Comparison of ENCODE assay signal across 8 mouse cellular contexts in genomic region chr5:28316722-28317245, GRCm38 (mm10). TPM values are rescaled to one million over a fixed set of nuclear protein-coding genes. Genes with fewer than 3 reads are reported as not detected.
A peak's percentile ranks its signal among the peaks of the same experiment; 100 is the strongest.
DNase-seq lines count a peak whose midpoint lies in the region; ATAC-seq lines count a peak whose summit lies in the region.

Gene Rbm33 (plus strand): TSS chr5:28317121.

- peak; percentile 88 for ATAC-seq in heart, embryonic 13.5 days (ENCODE audit: extremely low read depth, insufficient number of reproducible peaks, low FRiP score, low TSS enrichment)
- ATAC-seq in liver, embryonic 12.5 days = peak; percentile 90
- peak; percentile 89 for ATAC-seq in stomach, embryonic 15.5 days (ENCODE audit: insufficient read depth, low FRiP score, low read depth)

- peak within 1 kb of the TSS; percentile 76 for H3K4me3 ChIP-seq in brown adipose tissue, adult 24 weeks (ENCODE audit: insufficient read depth, low read depth, low read length)
- H3K4me3 ChIP-seq in heart, embryonic 13.5 days = peak within 1 kb of the TSS; percentile 92
- peak within 1 kb of the TSS; percentile 100 for H3K4me3 ChIP-seq in liver, embryonic 12.5 days
- H3K4me3 ChIP-seq in stomach, embryonic 15.5 days (replicated peaks) = peak within 1 kb of the TSS; percentile 92

- H3K27ac ChIP-seq in brown adipose tissue, adult 24 weeks (replicated peaks; ENCODE audit: low read depth, low read length) = peak within 1 kb of the TSS; percentile 95
- peak within 1 kb of the TSS; percentile 100 for H3K27ac ChIP-seq in heart, embryonic 13.5 days (replicated peaks)
- peak within 1 kb of the TSS; percentile 99 for H3K27ac ChIP-seq in liver, embryonic 12.5 days
- peak within 1 kb of the TSS; percentile 100 for H3K27ac ChIP-seq in stomach, embryonic 15.5 days

- under 1% methylated on average over 67 of the region's 76 CpGs for WGBS in heart, embryonic 13.5 days
- WGBS in liver, embryonic 12.5 days (ENCODE audit: insufficient replicate concordance) = under 1% methylated on average over 76 of the region's 76 CpGs
- under 1% methylated on average over 76 of the region's 76 CpGs for WGBS in stomach, embryonic 15.5 days

- H3K27me3 ChIP-seq in heart, embryonic 13.5 days (replicated peaks) = no peaks in the 10 kb centered on the region
- H3K27me3 ChIP-seq in liver, embryonic 12.5 days (replicated peaks) = no peaks in the 10 kb centered on the region
- no peaks in the 10 kb centered on the region for H3K27me3 ChIP-seq in stomach, embryonic 15.5 days (replicated peaks)

- peaks cover 7% of the 10 kb centered on the region for H3K4me1 ChIP-seq in brown adipose tissue, adult 24 weeks (ENCODE audit: control insufficient read depth, insufficient read depth, insufficient read length, low read length)
- peaks cover 32% of the 10 kb centered on the region for H3K4me1 ChIP-seq in heart, embryonic 13.5 days
- H3K4me1 ChIP-seq in liver, embryonic 12.5 days = peaks cover 40% of the 10 kb centered on the region
- peaks cover 5% of the 10 kb centered on the region; the same call in 1 of the 2 replicates for H3K4me1 ChIP-seq in stomach, embryonic 15.5 days

- peak; percentile 90 for DNase-seq in CD4-positive, CD25-positive, alpha-beta regulatory T cell, adult 2 months (ENCODE audit: low read depth, low spot score)
- DNase-seq in fat pad, adult 2 months (ENCODE audit: extremely low read depth, low read depth, low spot score) = peak; percentile 16
- peak; percentile 91 for DNase-seq in kidney, postnatal 10 days
- DNase-seq in natural killer cell, adult 2 months (ENCODE audit: low spot score in 2 of 2) = peak; percentile 70 to 80

- H3K4me2 ChIP-seq in heart, embryonic 13.5 days = peak within 1 kb of the TSS; percentile 81
- H3K4me2 ChIP-seq in liver, embryonic 12.5 days = peak within 1 kb of the TSS; percentile 79
- peak within 1 kb of the TSS; percentile 56 for H3K4me2 ChIP-seq in stomach, embryonic 15.5 days

- no peaks in the 10 kb centered on the region for H3K9me3 ChIP-seq in heart, embryonic 13.5 days
- no peaks in the 10 kb centered on the region for H3K9me3 ChIP-seq in liver, embryonic 12.5 days (replicated peaks)
- no peaks in the 10 kb centered on the region for H3K9me3 ChIP-seq in stomach, embryonic 15.5 days

- H3K9ac ChIP-seq in heart, embryonic 13.5 days = peak within 1 kb of the TSS; percentile 99
- H3K9ac ChIP-seq in liver, embryonic 12.5 days = peak within 1 kb of the TSS; percentile 100
- peak within 1 kb of the TSS; percentile 97 for H3K9ac ChIP-seq in stomach, embryonic 15.5 days

- no peaks in the 10 kb centered on the region for H3K36me3 ChIP-seq in heart, embryonic 13.5 days
- H3K36me3 ChIP-seq in liver, embryonic 12.5 days = peaks cover 15% of the 10 kb centered on the region; the same call in 1 of the 2 replicates
- no peaks in the 10 kb centered on the region for H3K36me3 ChIP-seq in stomach, embryonic 15.5 days

RNA-seq across cellular contexts. Expression of gene Rbm33, which starts in this region (rescaled TPM):
- 12.0 and 13.9 TPM in 2 replicates for polyA plus RNA-seq in brown adipose tissue, adult 24 weeks (2012; ENCODE audit: insufficient read depth, insufficient read length, missing spikeins)
- 8.8 and 8.9 TPM in 2 replicates for polyA plus RNA-seq in heart, embryonic 13.5 days (2015; fragmentation: Nextera tagmentation; extraction: Ambion mirVana)
- 10.7 and 11.7 TPM in 2 replicates for polyA plus RNA-seq in liver, embryonic 12.5 days (2016; fragmentation: Nextera tagmentation; extraction: Ambion mirVana)
- 11.6 and 12.1 TPM in 2 replicates for polyA plus RNA-seq in stomach, embryonic 15.5 days (2015; fragmentation: Nextera tagmentation; extraction: Ambion mirVana)

Comparison
In these comparisons a context has a peak if more than half of its experiments do, and no peak if none do; other contexts are left out.
1. Peak in every context shown above with its lines: DNase-seq, ATAC-seq, H3K4me3 ChIP-seq and H3K27ac ChIP-seq.
2. DNase-seq: peak in every context shown above with its lines; median percentile 91 in kidney, postnatal 10 days; 90 in CD4-positive, CD25-positive, alpha-beta regulatory T cell, adult 2 months; 75 in natural killer cell, adult 2 months; 16 in fat pad, adult 2 months.